Mouse (Mus musculus): ENCODE results near the gene Dnah3.

Dnah3 gene

GRCm38 (mm10) chr7:120050447-120050846, 44.6 kb downstream of the Dnah3 start:
- DNase-seq: no peak

- DNase-seq: no peak
Measured at GRCm38 (mm10) chr7:120043990-120044389, 51.1 kb downstream of the Dnah3 start.

- peak; percentile 3 for DNase-seq
Measured at GRCm38 (mm10) chr7:120036422-120036821, 58.7 kb downstream of the Dnah3 start.

GRCm38 (mm10) chr7:120034996-120035395, 60.1 kb downstream of the Dnah3 start:
- no peak for DNase-seq

- DNase-seq: no peak
Measured at GRCm38 (mm10) chr7:120034566-120034965, 60.5 kb downstream of the Dnah3 start.

GRCm38 (mm10) chr7:120028669-120029068, 66.4 kb downstream of the Dnah3 start:
- DNase-seq: no peak

- DNase-seq: no peak
Measured at GRCm38 (mm10) chr7:119997066-119997465, 98.0 kb downstream of the Dnah3 start.

- DNase-seq: peak; percentile 21
Measured at GRCm38 (mm10) chr7:119985279-119985912, 109.7 kb downstream of the Dnah3 start.

GRCm38 (mm10) chr7:119980170-119980569, 114.9 kb downstream of the Dnah3 start:
- DNase-seq: no peak

- DNase-seq: no peak
Measured at GRCm38 (mm10) chr7:119978576-119978975, 116.5 kb downstream of the Dnah3 start.

GRCm38 (mm10) chr7:119977574-119977973, 117.5 kb downstream of the Dnah3 start:
- DNase-seq: no peak

GRCm38 (mm10) chr7:119976256-119976655, 118.8 kb downstream of the Dnah3 start:
- DNase-seq: peak; percentile 4

GRCm38 (mm10) chr7:119974214-119974613, 120.9 kb downstream of the Dnah3 start:
- DNase-seq: no peak

- DNase-seq: no peak
Measured at GRCm38 (mm10) chr7:119969320-119969719, 125.8 kb downstream of the Dnah3 start.

- no peak for DNase-seq
Measured at GRCm38 (mm10) chr7:119965651-119966395, 129.3 kb downstream of the Dnah3 start.

GRCm38 (mm10) chr7:119965205-119965604, 129.9 kb downstream of the Dnah3 start:
- DNase-seq: no peak

GRCm38 (mm10) chr7:119961107-119961506, 134.0 kb downstream of the Dnah3 start:
- DNase-seq: no peak

GRCm38 (mm10) chr7:119960546-119960945, 134.5 kb downstream of the Dnah3 start:
- DNase-seq: no peak

GRCm38 (mm10) chr7:119960006-119960405, 135.1 kb downstream of the Dnah3 start:
- DNase-seq: no peak

- no peak for DNase-seq
Measured at GRCm38 (mm10) chr7:119959491-119959890, 135.6 kb downstream of the Dnah3 start.

GRCm38 (mm10) chr7:119959091-119959490, 136.0 kb downstream of the Dnah3 start:
- DNase-seq: no peak

GRCm38 (mm10) chr7:119957421-119957820, 137.7 kb downstream of the Dnah3 start:
- DNase-seq: no peak

GRCm38 (mm10) chr7:119954047-119954446, 141.0 kb downstream of the Dnah3 start:
- no peak for DNase-seq

GRCm38 (mm10) chr7:119941569-119941968, 153.5 kb downstream of the Dnah3 start:
- DNase-seq: no peak

GRCm38 (mm10) chr7:119937036-119937435, 158.0 kb downstream of the Dnah3 start:
- no peak for DNase-seq
